Mouse (Mus musculus) naive thymus-derived CD4-positive, alpha-beta T cell, adult 2 months (primary cell): Measurements from ENCODE around the gene Olfr449.

Experiments used
- DNase-seq: peaks from one replicate; pipeline ENCODE4 v3.0.0-alpha.2; 2011; ENCODE audit warnings: low read depth

Olfr449 gene

GRCm38 (mm10) chr6:42834084-42834483 lies at the start of gene Olfr449:
Olfr449 (plus strand) TSS chr6:42834384.
- no peak for DNase-seq

GRCm38 (mm10) chr6:42784793-42785192 lies 49.4 kb upstream of the Olfr449 start, which contains the start of gene Olfr452:
Olfr452 (plus strand) TSS chr6:42785093.
- DNase-seq, result no peak

- DNase-seq, result no peak
Observed at GRCm38 (mm10) chr6:42790247-42790948, 43.8 kb upstream of the Olfr449 start.

GRCm38 (mm10) chr6:42790949-42791556 lies 43.1 kb upstream of the Olfr449 start:
- no peak for DNase-seq

- no peak for DNase-seq
Observed at GRCm38 (mm10) chr6:42794982-42795381, 39.2 kb upstream of the Olfr449 start.

- no peak for DNase-seq
Observed at GRCm38 (mm10) chr6:42811639-42812038, 22.5 kb upstream of the Olfr449 start, which contains the start of gene Olfr450. Olfr450 (plus strand) TSS chr6:42811939.

- peak; percentile 46 for DNase-seq
Observed at GRCm38 (mm10) chr6:42860222-42860819, 26.1 kb downstream of the Olfr449 start.

- DNase-seq, result no peak
Observed at GRCm38 (mm10) chr6:42869695-42870094, 35.5 kb downstream of the Olfr449 start.

GRCm38 (mm10) chr6:42876323-42876722 lies 42.1 kb downstream of the Olfr449 start:
- DNase-seq, result no peak
